Mouse (Mus musculus) heart, adult 2 months (tissue): Measurements from ENCODE around the gene Prss28. TPM values are rescaled to one million over a fixed set of nuclear protein-coding genes. Genes with fewer than 3 reads are reported as not detected.

Experiments used
- DNase-seq, 2 experiments: peaks; one replicate each; pipeline ENCODE4 v3.0.0; 2021
- H3K27ac ChIP-seq: fragments of 200-600 bp; 2 replicates; pipeline ENCODE4 v1.8.1; 2022
- H3K27me3 ChIP-seq: fragments of 200-500 bp; 2 replicates; pipeline ENCODE4 v1.6.1; 2012; ENCODE audit warnings: mild to moderate bottlenecking, low read length, inconsistent platforms, mixed read lengths; ENCODE audit not compliant: control insufficient read depth, insufficient read depth
- H3K36me3 ChIP-seq: fragments of 200-500 bp; 2 replicates; pipeline ENCODE4 v1.6.1; 2012; ENCODE audit warnings: low read length, inconsistent platforms; ENCODE audit not compliant: control insufficient read depth, insufficient read depth
- H3K4me1 ChIP-seq: fragments of 200-500 bp; 2 replicates; pipeline ENCODE4 v1.6.1; 2011; ENCODE audit warnings: low read length; ENCODE audit not compliant: control insufficient read depth, insufficient read depth
- H3K4me3 ChIP-seq: fragments of 200-600 bp; 2 replicates; pipeline ENCODE4 v1.8.1; 2022
- H3K79me2 ChIP-seq: fragments of 200-500 bp; replicated peaks from 2 replicates; pipeline ENCODE4 v1.6.1; 2012; ENCODE audit warnings: mild to moderate bottlenecking, inconsistent platforms, low read length, moderate library complexity, mixed read lengths; ENCODE audit not compliant: control insufficient read depth, insufficient read depth
- H3K9ac ChIP-seq: fragments of 200-500 bp; 2 replicates; pipeline ENCODE4 v1.6.1; 2012; ENCODE audit warnings: low read depth, mild to moderate bottlenecking, control low read depth, inconsistent platforms, low read length, mixed read lengths
- CTCF ChIP-seq: fragments of 200-600 bp; IDR thresholded peaks from 2 replicates; pipeline ENCODE4 v1.8.1; 2022; ENCODE audit warnings: antibody characterized with exemption, mild to moderate bottlenecking, moderate library complexity
- EP300 ChIP-seq: fragments of 200-500 bp; IDR thresholded peaks from 2 replicates; pipeline ENCODE4 v1.6.1; 2011; ENCODE audit warnings: low read depth, low read length, control low read depth; ENCODE audit not compliant: insufficient read depth
- POLR2A ChIP-seq: fragments of 200-500 bp; IDR thresholded peaks from 2 replicates; pipeline ENCODE4 v1.6.1; 2011; ENCODE audit warnings: mild to moderate bottlenecking, low read depth, low read length, control low read depth; ENCODE audit not compliant: insufficient read depth
- WGBS: fragments of 180-500 bp; shearing (Covaris S2); methylation state at CpG from one replicate; pipeline ENCODE4 v1.1.7; 2018; 5-methylcytosine and 5-hydroxymethylcytosine counted together
- intact Hi-C: fragments of 180-260 bp; cut with DNase I; formaldehyde crosslinking; loops from one replicate; pipeline ENCODE4 v1.15.1; 2025
- long read RNA-seq: library from polyadenylated mRNA; stranded (forward); transcript quantifications from one replicate; pipeline ENCODE4 v2.0.0, GENCODE M21; 2021
- polyA plus RNA-seq: library from polyadenylated mRNA; depleted of rRNA; stranded (reverse); fragments of >200 nt; gene quantifications from 2 replicates; pipeline ENCODE4 v1.2.3, GENCODE M21; 2012; rRNA removed
- total RNA-seq, 2 experiments: library from RNA; stranded (reverse); gene quantifications; 2 replicates each; pipeline ENCODE4 v1.2.3; 2021

Prss28 gene
- total RNA-seq, result not detected
- not detected in 2 replicates for polyA plus RNA-seq
- long read RNA-seq, result 0 reads

- 46% methylated on average over 4 of the region's 4 CpGs for WGBS
- Histone ChIP-seq H3K4me1 (no peaks in the 10 kb centered on the region), H3K27me3 (no peaks in the 10 kb centered on the region), H3K79me2 (no peaks in the 10 kb centered on the region), H3K9ac (no peak within 1 kb of the TSS), H3K27ac (no peak within 1 kb of the TSS), H3K36me3 (no peaks in the 10 kb centered on the region), H3K4me3 (no peak within 1 kb of the TSS)
- DNase-seq, result no peak
- intact Hi-C loops, result no loop called here
- TF ChIP-seq EP300, result no peak
- no peak for TF ChIP-seq CTCF
- TF ChIP-seq POLR2A, result no peak
Observed at GRCm38 (mm10) chr17:25308346-25308745, at the start of gene Prss28. Gene Prss28 (plus strand): TSS chr17:25308646.

DNA sequence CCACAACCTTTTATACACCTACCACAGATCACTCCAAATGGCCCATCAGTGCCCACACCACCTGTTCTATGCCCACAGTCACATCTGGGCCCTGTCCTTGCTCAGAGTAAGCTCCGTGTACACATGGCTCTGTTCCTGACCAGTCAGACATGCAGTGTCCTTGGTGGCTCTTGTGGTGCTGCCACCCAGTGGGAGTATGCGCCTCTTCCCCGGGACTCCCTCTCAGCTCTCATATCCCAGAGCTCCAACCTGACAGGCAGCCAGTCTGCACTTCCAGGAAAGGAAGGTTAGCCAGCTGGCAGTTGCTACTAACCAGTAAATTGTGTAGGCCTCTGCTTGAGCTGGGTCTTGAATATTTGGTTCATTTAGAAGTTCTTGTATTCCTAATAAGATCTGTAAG is 44.0 kb upstream of the Prss28 start:
- TF ChIP-seq EP300, result no peak
- TF ChIP-seq CTCF, result peak; percentile 69
- no peak for TF ChIP-seq POLR2A
- no peaks in the 10 kb centered on the region for H3K4me1 ChIP-seq
- H3K79me2 ChIP-seq, result no peaks in the 10 kb centered on the region; the same call in 1 of the 2 replicates
- DNase-seq, result peak; percentile 53 to 71
- WGBS, result 36% methylated on average over 3 of the region's 3 CpGs
- H3K27me3 ChIP-seq, result no peaks in the 10 kb centered on the region
- H3K4me3 ChIP-seq, result no peak overlapping the region
- H3K27ac ChIP-seq, result no peak overlapping the region
- peaks cover 3% of the 10 kb centered on the region for H3K36me3 ChIP-seq
- no peak overlapping the region for H3K9ac ChIP-seq
- intact Hi-C loops, result no loop called here

DNA sequence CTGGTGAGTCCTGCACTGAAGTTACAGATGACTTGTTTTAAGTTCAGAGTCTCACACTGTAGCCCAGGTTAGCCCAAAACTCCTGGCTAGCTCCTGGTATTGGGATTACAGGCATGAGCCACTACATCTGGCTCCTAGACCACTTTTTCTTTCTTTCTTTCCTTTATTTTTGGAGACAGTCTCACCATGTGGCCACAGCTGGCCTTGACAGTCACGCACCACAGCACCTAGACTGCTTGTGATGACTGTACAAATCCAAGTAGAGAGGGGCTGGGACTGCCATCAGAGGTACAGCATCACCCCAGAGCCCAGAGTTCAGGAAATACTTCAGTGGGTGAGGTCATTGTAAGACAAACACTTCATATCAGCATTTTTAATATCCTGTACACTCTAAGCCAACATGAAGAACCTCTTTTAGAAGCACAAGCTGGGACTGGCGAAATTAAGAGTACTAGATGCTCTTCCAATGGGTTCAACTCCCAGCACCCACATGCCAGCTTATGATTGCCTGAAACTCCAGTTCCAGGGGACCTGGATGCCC is 37.6 kb upstream of the Prss28 start:
- H3K27ac ChIP-seq, result no peak overlapping the region

DNA sequence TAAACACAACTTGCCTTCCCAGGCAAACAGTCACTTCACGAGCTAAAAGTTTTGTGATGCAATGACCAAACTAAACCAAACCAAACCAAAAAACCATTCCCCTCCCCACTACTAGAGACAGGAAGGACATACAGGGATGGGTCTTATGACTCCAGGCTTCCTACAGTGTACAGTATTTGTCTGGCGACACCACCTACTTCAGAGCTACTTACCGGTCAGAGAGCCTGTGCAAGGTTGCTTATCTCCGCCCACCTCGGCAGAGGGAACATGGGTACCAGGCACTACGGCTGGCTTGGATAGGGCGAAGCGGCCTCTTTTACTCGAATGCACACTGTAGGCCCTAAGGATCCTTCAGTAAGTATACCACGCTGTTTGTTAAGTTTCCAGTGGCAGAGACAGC is 36.1 kb upstream of the Prss28 start:
- DNase-seq, result no peak
- intact Hi-C loops, result loop anchor here (2.0 to 5.0 kb wide), 5 partner anchors 88 to 335 kb away; partner anchors contain the start of genes BC003965, Clcn7, Cramp1l and Ift140
- peak overlapping the region; percentile 100 for H3K27ac ChIP-seq
- H3K27me3 ChIP-seq, result no peaks in the 10 kb centered on the region
- WGBS, result under 1% methylated on average over 10 of the region's 10 CpGs
- H3K36me3 ChIP-seq, result no peaks in the 10 kb centered on the region; the same call in 1 of the 2 replicates
- peaks cover 6% of the 10 kb centered on the region for H3K79me2 ChIP-seq
- peak overlapping the region; percentile 88 for H3K4me3 ChIP-seq
- TF ChIP-seq POLR2A, result no peak
- no peak for TF ChIP-seq EP300
- TF ChIP-seq CTCF, result no peak
- H3K4me1 ChIP-seq, result peaks cover 20% of the 10 kb centered on the region
- peak overlapping the region; percentile 86 for H3K9ac ChIP-seq

More for the DNA sequence above, 37.6 kb upstream of the Prss28 start:
- intact Hi-C loops, result loop anchor here (5.0 kb wide), 4 partner anchors 139 to 334 kb away; partner anchors contain the start of genes Clcn7, Cramp1l, Ift140 and Mapk8ip3
- Histone ChIP-seq H3K36me3 (no peaks in the 10 kb centered on the region; the same call in none of the 2 replicates), H3K9ac (no peak overlapping the region), H3K4me3 (no peak overlapping the region), H3K79me2 (peaks cover 6% of the 10 kb centered on the region), H3K4me1 (peaks cover 20% of the 10 kb centered on the region), H3K27me3 (no peaks in the 10 kb centered on the region)
- TF ChIP-seq EP300 (no peak), POLR2A (no peak), CTCF (no peak)
- DNase-seq, result no peak
- 18% methylated on average over 2 of the region's 2 CpGs for WGBS

- 0 out of 2 replicates have a peak, but pooled peaks have one; percentile 63 for TF ChIP-seq EP300
- TF ChIP-seq POLR2A, result peak; percentile 37; the same call in 1 of the 2 replicates
- TF ChIP-seq CTCF, result no peak
- peaks cover 6% of the 10 kb centered on the region for H3K79me2 ChIP-seq
- peak overlapping the region; percentile 100 for H3K27ac ChIP-seq
- peak overlapping the region; percentile 86 for H3K9ac ChIP-seq
- WGBS, result under 1% methylated on average over 89 of the region's 92 CpGs
- H3K27me3 ChIP-seq, result no peaks in the 10 kb centered on the region
- peak overlapping the region; percentile 88 for H3K4me3 ChIP-seq
- peaks cover 20% of the 10 kb centered on the region for H3K4me1 ChIP-seq
- intact Hi-C loops, result loop anchor here (2.0 to 5.0 kb wide), 5 partner anchors 88 to 336 kb away; partner anchors contain the start of genes BC003965, Clcn7, Cramp1l and Ift140
- H3K36me3 ChIP-seq, result no peaks in the 10 kb centered on the region; the same call in 1 of the 2 replicates
- peak; percentile 95 for DNase-seq
Observed at GRCm38 (mm10) chr17:25272951-25273705, 35.3 kb upstream of the Prss28 start.
